Mouse (Mus musculus): ENCODE results near the gene Fam181a.
A peak's percentile ranks its signal among the peaks of the same experiment; 100 is the strongest.

DNA sequence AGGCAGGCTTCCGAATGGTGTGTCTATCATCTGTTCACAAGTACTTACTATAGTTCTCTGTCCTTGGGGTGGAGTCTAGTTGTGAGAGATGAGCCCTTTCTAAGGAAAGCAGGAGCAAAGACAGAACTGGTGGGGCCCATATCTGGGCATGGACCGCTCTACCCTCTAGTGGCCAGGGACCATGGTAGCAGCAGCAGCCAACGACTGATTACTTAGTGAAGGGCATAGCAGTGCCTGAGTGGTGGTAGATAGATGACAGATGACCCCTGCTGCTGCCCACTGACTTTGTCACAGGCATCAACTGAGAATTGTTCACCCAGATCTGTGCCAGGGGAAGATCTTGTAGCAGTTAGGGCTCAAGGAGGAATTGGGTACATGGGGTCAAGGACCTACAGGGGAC, 12.0 kb downstream of the Fam181a start:
- TF ChIP-seq CTCF (IDR thresholded peaks at IDR 0.05; ENCODE audit: control insufficient read depth, insufficient read depth, low read length) (peak; percentile 54), POLR2A (IDR thresholded peaks at IDR 0.05; ENCODE audit: borderline replicate concordance, control insufficient read depth, low read depth, low read length) (no peak)
